Mouse (Mus musculus) left cerebral cortex, postnatal 36 days (tissue): ENCODE results near the gene Zdhhc12. TPM values are rescaled to one million over a fixed set of nuclear protein-coding genes. Genes with fewer than 3 reads are reported as not detected.
"Not testable (repeated sequence)": the region's sequence is repeated elsewhere in the genome, so short reads cannot be mapped to it uniquely, and the experiment has no call there.

Source experiments
- DNase-seq, 2 experiments: peaks; one replicate each; pipeline ENCODE4 v3.0.0; 2021 to 2022; ENCODE audit warnings: low spot score in 2 of 2, mixed read lengths in 1 of 2
- intact Hi-C: fragments of 180-260 bp; cut with DNase I; formaldehyde crosslinking; loops from one replicate; pipeline ENCODE4 v1.15.1; 2025
- total RNA-seq, 2 experiments: library from RNA; stranded (reverse); gene quantifications; 2 replicates each; pipeline ENCODE4 v1.2.3; 2021

Zdhhc12 gene
- total RNA-seq, 2 experiments from 2014 or later: 7.2 to 8.6 TPM

DNA sequence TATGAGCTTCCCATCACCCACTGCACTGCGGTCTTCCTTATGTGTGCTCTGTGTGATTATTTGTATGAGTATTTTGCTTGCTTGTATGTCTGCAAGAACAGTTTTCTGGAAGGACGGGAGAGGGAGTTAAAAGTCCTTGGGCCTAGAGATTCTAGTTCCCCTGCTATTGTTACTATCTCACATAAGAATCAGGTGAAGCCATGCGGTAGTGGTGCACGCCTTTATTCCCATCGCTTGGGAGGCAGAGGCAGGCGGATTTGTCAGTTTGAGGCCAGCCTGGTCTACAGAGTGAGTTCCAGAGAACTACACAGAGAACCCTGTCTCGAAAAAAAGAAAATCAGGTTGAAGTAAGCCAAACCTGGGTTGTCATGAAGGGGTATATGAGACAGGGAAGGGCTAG, 20.6 kb downstream of the Zdhhc12 start:
- no peak for DNase-seq
- intact Hi-C loops: loop anchor here (10.0 kb wide), 1 partner anchor 92 kb away; no protein-coding TSS in a partner anchor

DNA sequence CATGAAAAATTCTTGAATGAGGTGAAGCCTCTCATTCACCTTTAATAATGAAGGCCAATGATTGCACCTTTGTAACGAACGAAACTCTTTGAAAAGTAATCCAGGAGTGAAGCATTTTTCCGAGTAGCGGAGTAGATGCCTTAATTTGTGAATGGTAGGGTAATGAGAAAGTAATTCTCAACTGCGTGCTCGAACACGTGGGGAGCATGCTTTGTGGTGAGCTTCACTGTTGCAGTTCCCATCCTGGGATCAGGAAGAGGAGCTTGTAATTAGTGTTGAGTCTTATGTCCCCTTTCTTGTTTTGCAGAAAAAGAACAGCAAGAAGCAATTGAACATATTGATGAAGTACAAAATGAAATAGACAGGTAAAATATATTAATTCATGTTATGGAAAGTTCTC, 25.5 kb downstream of the Zdhhc12 start:
- DNase-seq: no peak
- intact Hi-C loops: loop anchor here (2.0 kb wide), 1 partner anchor 57 kb away; the partner anchor contains the start of gene Zer1

DNA sequence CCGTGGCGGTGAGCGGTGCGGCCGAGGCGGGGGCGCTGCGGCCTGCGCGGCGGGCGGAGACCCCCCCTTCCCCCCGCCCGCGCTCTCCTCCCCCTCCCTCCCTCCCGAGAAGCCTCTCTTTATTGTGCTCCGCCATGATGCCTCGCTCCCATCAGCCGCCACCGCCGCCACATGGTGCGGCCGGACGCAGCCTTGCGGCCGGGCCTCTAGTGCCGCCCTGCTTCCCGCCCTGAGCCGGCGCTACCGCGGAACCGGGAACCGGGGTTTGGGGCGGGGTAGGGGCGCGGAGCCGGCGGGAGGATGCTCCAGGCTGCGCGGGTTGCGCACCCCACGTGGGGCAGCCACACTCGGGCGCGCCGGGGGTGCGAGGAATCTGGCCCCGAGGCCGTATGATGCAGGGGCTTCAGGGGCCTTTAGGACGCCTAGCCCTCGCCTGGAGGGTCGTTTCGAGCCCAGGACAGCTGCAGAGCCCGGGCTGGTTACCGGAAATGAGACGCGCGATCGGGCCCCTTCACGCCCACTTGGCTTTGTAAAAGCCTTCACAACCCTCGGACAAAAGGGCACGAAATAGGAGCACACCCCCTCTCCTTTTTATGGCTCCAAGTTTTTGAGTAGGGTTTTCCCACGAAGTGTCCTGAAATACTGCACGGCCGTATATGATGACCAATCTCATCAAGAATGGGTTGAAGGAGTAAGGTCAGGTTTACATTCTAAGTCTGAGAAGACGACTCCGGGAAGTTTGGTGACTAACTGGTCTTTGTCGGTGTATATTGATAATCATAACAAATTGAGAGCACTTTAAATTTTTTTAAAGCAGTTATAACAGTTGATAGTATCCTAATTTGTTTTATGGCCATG, 26.2 kb downstream of the Zdhhc12 start:
- peak; percentile 47 to 56 for DNase-seq
- intact Hi-C loops: loop anchor here (2.0 kb wide), 1 partner anchor 58 kb away; the partner anchor contains the start of gene Zer1

DNA sequence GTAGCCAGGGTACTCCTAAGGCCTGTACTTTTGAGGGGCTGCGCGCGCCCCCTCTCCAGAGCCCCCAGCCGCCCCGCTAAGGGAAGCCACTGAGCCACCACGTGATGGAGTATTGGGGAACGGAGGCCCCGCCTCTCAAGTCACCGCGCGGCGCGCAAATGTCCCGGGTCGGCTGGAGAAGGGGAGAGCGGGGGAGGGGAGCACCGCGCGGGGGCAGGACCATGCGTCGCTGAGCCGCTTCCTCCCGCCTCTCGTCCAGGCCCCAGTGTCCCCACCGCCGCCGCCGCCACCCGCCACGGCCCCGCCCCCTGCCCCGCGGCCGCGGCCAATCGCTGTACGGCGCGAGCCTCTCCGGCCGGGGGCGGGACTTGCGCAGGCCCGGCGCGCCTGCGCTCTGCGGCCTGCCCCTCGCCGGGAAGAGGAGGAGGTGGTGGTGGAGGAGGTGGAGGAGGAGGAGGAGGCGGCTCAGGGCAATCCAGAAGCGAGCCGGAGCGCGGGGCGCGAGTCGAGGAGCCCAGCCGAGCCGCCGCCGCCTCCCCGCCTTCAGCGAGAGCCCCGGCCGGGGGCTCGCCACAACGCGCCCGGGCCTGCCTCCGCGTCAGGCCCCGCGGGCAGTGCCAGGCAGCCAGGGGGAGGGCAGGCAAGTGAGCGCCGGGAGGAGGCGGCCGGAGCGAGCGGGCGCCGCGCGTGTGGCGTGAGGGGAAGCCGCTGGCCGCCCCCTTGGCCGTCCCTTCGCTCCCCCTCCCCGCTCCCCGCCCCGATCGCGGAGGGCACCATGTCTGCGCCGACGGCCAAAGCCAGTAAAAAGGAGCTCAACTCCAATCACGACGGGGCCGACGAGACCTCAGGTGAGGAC, 27.2 kb downstream of the Zdhhc12 start:
- intact Hi-C loops: loop anchor here (1.0 to 2.0 kb wide), 2 partner anchors 18 to 59 kb away; partner anchors contain the start of genes Wdr34 and Zer1
- DNase-seq: peak; percentile 91 to 96

DNA sequence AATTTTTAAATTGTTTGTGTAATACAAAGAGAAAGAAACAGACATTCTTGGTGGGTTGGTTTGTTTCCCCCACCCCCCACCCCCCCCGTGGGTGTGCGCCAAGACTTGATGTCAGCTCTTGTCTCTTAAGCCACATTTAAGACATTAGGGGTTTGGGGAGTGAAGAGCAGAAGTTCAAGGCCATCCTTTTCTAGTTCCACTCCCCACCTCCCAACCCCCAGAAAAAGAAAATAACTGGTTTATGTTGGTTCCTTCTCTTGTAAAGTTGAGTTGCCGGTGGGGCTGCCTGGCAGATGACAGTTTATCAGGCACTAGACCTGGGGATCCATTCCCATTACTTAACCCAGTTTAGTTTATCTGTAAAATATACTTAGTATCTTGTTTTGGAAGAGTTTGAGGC, 29.1 kb downstream of the Zdhhc12 start:
- DNase-seq: no peak
- intact Hi-C loops: no loop called here

DNA sequence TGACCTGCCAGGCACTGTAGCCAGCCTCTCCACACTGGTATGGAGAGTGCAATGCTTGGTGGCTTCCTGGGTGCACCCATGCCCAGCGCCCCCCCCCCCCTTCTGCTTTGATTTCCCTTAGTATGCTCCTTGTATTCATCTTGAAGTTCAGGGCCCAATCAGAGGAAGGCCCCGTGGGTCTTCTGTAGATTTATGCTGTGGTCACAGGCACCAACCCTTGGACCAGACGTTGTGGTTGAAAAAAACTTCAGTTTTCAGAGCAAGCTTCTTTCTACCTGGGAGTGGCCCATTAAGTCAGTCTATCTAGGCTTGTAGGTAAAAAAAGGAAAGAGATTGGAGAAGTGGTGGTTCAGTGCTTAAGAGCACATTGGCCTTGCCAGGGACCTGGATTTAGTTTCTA, 29.7 kb downstream of the Zdhhc12 start:
- no peak for DNase-seq
- intact Hi-C loops: no loop called here

DNA sequence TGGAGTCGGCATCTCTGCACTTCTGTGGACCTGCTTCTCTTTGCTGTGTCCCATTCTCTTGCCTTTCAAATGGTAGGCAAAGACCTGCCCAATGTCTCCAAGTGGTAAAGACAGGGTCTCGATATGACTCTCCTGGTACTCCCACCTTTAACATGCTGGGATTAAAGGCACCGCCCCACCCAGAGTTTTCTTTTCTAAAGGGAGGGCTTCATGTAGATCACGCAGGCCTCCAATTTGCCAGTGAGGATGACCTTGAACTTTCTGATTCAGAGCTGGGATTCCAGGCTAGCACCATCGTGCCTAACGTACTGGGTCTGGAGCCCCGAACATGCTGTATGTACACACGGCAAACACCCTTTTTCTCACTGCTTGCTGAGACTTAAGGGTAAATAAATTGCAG, 30.2 kb downstream of the Zdhhc12 start:
- intact Hi-C loops: no loop called here

DNA sequence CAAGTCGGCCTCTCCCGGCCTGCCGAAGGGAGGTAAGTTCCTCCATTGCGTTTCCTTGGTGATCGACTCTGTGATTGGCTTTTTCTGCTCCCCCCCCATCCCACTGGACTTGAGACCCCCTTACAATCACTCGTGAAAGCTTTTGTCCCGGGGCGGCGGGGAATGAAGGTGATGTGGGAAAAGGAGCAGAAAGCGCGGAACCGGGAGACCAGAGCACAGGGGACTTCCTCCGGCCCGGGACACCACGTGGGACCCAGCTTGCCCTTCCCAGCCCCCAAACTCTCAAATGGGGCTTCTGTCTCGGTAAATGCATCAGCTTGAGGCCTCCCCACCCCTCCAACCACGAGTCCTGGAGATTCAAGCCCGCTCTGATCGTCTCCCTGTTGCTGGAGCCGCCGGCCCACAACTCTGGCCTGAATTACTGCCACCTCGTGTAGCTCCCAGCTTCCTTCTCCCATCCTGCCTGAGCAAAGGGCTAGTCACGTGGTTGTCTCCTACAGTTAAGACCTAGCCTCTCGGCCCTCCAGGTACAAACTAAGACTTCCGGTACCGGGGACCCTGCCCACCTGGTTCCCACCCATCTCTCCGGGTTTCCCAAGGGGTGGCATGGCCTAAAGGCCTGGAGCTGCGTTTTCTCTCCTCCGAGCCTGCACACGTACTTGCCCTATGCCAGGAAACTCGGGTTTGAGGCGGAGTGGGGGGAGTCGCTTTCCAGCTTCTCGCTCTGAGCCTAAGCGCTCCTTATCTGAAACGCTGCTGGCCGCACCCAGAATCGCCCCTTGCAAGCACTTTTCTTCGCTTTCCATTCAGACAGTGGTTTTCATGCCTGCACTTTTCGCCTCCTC, 31.0 kb downstream of the Zdhhc12 start:
- intact Hi-C loops: no loop called here
- DNase-seq: peak; percentile 37 to 51

More for the DNA sequence above, 30.2 kb downstream of the Zdhhc12 start:
- no peak for DNase-seq

DNA sequence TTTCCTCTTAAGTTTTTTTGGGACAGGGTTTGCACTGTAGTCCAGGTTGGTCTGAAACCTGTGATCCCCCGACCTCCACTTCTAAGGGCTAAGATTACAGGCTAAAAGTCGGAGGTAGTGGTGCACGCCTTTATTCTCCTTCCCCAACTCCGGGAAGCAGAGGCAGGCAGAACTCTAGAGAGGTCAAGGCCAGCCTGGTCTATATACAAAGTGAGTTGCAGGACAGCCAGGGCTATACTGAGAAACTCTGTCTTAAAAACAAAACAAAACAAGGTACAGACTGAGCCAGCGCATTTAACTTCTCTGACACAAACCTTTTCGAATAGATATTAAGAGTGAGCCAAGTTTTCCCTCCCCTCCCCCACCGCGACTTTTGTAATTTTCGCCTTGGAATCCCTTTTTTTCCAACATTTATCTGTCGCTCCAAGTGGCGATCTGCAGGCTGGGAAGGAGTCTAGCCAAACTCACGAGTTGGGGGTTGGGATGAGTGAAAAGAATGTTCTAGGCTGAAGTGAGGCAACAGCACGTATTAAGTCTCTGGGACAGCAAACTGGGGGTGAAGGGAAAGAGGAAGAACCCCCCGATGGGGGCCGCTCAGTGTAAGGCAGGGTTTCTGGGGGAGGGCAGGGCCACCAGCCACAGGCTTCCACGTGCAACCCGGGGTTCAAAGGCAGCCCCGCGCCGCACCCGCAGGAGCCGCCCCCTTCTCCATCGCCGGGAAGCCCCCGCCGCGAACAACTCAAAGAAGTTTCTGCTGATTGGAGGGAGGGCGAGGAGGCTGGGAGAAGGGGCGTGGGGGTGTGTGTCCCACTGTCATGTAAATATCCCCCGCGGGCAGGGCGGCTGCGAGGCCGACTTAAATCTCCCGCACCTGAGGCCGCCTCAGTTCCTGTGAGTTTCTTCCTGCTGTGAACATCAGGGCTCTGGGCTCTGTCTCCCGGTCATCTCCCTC, 32.0 kb downstream of the Zdhhc12 start:
- intact Hi-C loops: no loop called here
- no peak for DNase-seq

DNA sequence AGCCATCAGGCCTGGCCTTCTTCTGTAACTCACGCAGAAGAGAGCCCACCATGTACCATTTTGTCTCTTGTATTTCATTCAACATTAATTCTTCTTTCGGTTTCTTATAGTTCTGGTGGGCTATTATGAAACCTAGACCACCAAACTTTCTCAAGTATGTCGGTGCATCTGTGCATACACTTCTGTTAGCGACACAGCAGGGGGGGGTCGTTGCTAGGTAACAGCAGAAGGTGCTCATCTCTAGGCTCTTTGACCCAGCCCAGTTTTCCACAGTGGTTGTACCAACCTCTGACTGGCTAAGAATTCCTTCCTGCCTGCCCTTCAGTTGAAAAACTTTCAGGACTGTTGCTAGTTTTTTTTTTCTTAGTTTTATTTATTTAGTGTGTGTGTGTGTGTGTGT, 35.0 kb downstream of the Zdhhc12 start:
- DNase-seq: no peak
- intact Hi-C loops: no loop called here

DNA sequence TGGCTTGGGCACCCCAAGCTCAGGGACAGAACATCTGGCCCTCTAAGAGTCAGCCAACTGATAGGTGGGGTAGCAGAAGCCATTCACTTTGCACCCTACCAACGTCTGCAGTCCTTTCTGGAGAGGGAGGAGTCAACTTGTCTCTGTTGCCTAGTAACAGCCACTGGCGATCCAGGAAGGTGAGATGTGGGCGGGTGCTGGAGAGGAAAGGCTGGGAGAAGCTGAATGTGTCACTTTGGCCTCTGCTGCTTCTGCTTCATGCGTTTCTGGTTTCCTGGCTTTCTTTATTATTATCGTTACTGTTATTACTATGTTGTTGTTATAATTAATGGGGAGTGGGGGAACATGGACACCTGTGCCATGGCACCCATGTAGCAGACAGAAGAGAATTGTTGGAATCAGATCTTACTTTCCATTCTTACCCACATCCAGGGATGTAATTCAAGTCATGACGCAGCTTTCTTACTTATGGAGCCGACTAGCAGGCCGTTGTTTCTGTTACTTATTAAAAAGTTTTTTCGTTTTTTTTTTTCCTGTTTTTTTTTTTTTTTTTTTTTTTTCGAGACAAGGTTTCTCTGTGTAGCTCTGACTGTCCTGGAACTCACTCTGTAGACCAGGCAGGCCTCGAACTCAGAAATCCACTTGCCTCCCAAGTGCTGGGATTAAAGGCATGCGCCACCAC, 36.1 kb downstream of the Zdhhc12 start, which contains the start of gene Set:
Gene Set (plus strand): TSS at position 156 of the 682 bp plus-strand sequence.
- intact Hi-C loops: no loop called here
- no peak for DNase-seq

DNA sequence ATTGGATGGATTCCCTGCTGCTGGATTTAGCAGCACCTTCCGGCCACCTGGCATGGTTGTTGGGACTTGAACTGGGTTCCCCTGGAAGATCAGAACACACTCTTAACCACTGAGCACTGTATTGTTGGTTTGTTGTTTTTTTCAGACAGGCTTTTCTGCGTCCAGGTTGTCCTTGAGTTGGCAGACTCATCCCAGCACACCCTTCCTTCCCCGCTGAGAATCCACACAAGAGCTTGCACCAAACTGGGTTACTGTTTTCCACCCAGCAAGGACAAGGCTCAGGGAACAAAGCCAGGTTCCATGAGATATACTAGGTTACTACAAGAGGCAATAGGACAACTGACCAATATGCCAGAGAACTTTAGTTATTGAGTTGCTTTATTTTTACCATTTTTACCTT, 36.7 kb downstream of the Zdhhc12 start:
- intact Hi-C loops: no loop called here

DNA sequence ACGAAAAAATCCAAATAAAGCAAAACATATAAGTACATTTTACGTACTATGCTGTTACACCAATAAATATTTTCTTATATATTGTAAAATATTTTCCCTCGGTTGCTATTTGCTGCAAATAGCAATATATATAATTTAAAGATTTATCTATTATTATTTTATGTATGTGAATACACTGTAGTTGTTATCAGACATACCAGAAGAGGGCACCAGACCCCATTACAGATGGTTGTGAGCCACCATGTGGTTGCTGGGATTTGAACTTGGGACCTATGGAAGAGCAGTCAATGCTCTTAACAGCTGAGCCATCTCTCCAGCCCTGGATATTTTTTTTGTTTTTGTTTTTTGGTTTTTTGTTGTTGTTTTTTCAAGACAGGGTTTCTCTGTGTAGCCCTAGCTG, 38.1 kb downstream of the Zdhhc12 start:
- DNase-seq, intact Hi-C loops: not testable (repeated sequence)

More for the DNA sequence above, 36.7 kb downstream of the Zdhhc12 start:
- DNase-seq: no peak

DNA sequence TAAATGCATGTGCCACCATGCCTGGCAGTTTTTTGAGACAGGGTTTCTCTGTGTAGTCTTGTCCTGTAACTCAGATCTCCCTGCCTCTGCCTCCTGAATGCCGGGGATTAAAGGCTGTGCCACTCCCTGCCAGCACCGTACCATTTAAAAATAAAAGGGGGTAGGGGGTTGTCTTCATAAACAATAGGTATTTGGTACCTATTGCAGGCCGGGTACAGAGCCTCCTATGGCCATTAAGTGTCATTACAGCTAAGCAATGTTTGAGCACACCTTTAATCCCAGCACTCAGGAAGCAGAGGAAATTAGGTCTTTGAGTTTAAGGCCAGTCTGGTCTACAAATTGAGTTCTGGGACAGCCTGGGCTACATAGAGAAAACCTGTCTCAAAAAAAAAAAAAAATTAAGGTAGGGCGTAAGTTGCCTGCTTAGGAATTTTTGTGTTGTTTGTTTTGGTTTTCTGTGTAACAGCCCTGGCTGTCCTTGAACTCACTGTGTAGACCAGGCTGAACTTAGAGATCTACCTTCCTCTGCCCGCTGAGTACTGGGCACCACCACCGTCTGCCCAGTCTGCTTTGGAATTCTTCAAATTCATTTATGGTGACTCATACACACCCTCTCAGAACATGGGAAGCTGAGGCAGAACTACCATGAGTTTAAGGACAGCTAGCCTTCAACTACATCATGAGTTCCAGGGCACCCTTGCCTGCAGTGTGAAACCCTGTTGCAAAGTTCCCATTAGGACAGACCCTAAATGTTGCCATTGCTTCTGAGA, 41.3 kb downstream of the Zdhhc12 start:
- intact Hi-C loops: no loop called here
- no peak for DNase-seq

DNA sequence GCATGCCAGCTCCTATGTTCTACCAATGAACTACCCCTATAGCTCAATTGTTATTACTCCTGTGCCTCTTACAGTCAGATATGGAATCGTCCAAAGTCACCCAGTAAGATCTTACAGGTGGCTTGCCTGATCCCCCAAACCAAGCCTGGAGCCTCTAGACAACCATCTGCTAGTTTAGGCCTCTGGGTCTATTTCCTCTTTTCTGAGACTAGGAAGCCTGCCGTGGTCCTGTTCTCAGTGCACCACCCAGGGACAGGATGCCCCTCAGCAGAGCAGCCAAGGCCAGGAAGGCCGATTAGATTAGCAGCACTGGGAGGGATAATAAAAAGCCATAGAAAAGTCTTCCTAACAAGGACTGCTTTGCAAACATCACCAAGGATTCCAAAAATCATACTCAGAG, 43.6 kb downstream of the Zdhhc12 start:
- intact Hi-C loops: no loop called here
- DNase-seq: no peak

DNA sequence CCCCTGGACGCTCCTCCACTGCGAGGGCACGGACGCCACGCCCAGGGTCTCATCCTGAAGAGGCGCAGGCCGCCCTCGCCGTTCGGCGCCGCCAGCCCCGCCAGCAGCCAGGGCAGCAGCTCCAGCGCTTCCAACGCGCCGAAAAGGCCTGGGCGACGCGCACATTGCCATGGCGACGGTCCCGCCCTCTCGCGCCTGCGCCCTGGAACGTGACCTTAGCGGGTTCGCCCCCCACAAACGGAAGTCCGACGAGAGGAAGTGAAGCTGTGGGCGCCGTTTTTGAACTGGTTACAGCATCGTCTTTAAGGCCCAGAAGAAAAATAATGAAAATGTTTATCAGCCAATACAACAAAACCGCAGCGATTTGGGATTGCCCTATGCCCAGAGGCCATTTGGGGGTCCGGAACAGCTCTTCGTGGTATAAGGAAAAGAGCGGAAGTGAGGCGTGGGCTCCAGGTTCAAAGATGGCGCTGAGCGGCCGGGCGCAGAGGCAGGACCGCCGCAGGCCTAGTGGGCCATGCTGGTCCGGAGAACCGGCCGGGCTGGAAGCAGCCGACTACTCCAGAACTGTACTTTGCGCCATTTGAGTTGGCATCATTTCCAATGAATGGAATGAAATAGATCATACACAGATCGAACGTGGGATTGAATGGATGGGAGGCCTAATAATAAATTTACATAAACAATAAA, 44.6 kb downstream of the Zdhhc12 start, which contains the start of gene Wdr34:
Gene Wdr34 (minus strand): TSS at position 183 of the 690 bp plus-strand sequence.
- DNase-seq: peak; percentile 98 to 99
- intact Hi-C loops: loop anchor here (1.0 kb wide), 1 partner anchor 17 kb away; no protein-coding TSS in a partner anchor
